Mouse (Mus musculus) kidney, adult 2 months (tissue): ENCODE results near the gene 4931422A03Rik. TPM values are rescaled to one million over a fixed set of nuclear protein-coding genes. Genes with fewer than 3 reads are reported as not detected.
A peak's percentile ranks its signal among the peaks of the same experiment; 100 is the strongest.

ENCODE experiments used
- DNase-seq: peaks from one replicate; pipeline ENCODE4 v3.0.0; 2021
- H3K27ac ChIP-seq: fragments of 200-500 bp; 2 replicates; pipeline ENCODE4 v1.5.1; 2012; ENCODE audit warnings: low read depth, low read length, control low read depth, inconsistent platforms; ENCODE audit not compliant: insufficient read depth
- H3K27me3 ChIP-seq: fragments of 200-500 bp; replicated peaks from 2 replicates; pipeline ENCODE4 v1.6.1; 2012; ENCODE audit warnings: mild to moderate bottlenecking, moderate library complexity, low read length, inconsistent platforms; ENCODE audit not compliant: control insufficient read depth, insufficient read depth
- H3K36me3 ChIP-seq: fragments of 200-500 bp; 2 replicates; pipeline ENCODE4 v1.6.1; 2012; ENCODE audit warnings: mild to moderate bottlenecking, moderate library complexity, low read length, inconsistent platforms; ENCODE audit not compliant: control insufficient read depth, insufficient read depth
- H3K4me1 ChIP-seq: fragments of 200-500 bp; 2 replicates; pipeline ENCODE4 v1.6.1; 2011; ENCODE audit warnings: low read length; ENCODE audit not compliant: control insufficient read depth, insufficient read depth
- H3K4me3 ChIP-seq: fragments of 200-500 bp; 2 replicates; pipeline ENCODE4 v1.5.1; 2011; ENCODE audit warnings: mild to moderate bottlenecking, low read depth, low read length, control low read depth; ENCODE audit not compliant: insufficient read depth
- CTCF ChIP-seq: fragments of 200-500 bp; conservative IDR thresholded peaks from 2 replicates; pipeline ENCODE4 v1.5.1; 2011; ENCODE audit warnings: low read depth, mild to moderate bottlenecking, control low read depth, low read length, moderate library complexity, mixed read lengths; ENCODE audit not compliant: insufficient read depth, insufficient read length
- POLR2A ChIP-seq: fragments of 200-500 bp; IDR thresholded peaks from one replicate; pipeline ENCODE4 v1.6.1; 2011; ENCODE audit warnings: low read depth, low read length, control low read depth
- WGBS: fragments of 180-500 bp; shearing (Covaris S2); methylation state at CpG from one replicate; pipeline ENCODE4 v1.1.7; 2018; 5-methylcytosine and 5-hydroxymethylcytosine counted together
- polyA plus RNA-seq: library from polyadenylated mRNA; depleted of rRNA; stranded (reverse); fragments of >200 nt; gene quantifications from 2 replicates; pipeline ENCODE4 v1.2.3, GENCODE M21; 2012

The 4931422A03Rik gene
- polyA plus RNA-seq, 1 experiment, result not detected

GRCm38 (mm10) chr2:103934670-103935069, 93.5 kb downstream of the 4931422A03Rik start:
- H3K4me3 ChIP-seq, result no peak overlapping the region
- no peak for TF ChIP-seq CTCF
- no peak for TF ChIP-seq POLR2A
- 0 out of 2 replicates have a peak, but pooled peaks cover 9% of the 10 kb centered on the region for H3K4me1 ChIP-seq
- no peaks in the 10 kb centered on the region for H3K27me3 ChIP-seq
- no peak overlapping the region for H3K27ac ChIP-seq
- no peaks in the 10 kb centered on the region for H3K36me3 ChIP-seq
- no peak for DNase-seq
- 67% methylated on average over 3 of the region's 3 CpGs for WGBS

- Histone ChIP-seq H3K4me3 (no peak overlapping the region), H3K27me3 (no peaks in the 10 kb centered on the region), H3K27ac (no peak overlapping the region), H3K4me1 (0 out of 2 replicates have a peak, but pooled peaks cover 9% of the 10 kb centered on the region), H3K36me3 (no peaks in the 10 kb centered on the region)
- no peak for DNase-seq
- TF ChIP-seq CTCF (no peak), POLR2A (no peak)
- WGBS, result 61% methylated on average over 7 of the region's 7 CpGs
Observed at GRCm38 (mm10) chr2:103934270-103934669, 93.9 kb downstream of the 4931422A03Rik start.

GRCm38 (mm10) chr2:103932480-103932879, 95.7 kb downstream of the 4931422A03Rik start:
- TF ChIP-seq POLR2A (no peak), CTCF (no peak)
- no peaks in the 10 kb centered on the region for H3K27me3 ChIP-seq
- DNase-seq, result no peak
- 86% methylated on average over 9 of the region's 9 CpGs for WGBS
- H3K4me1 ChIP-seq, result 0 out of 2 replicates have a peak, but pooled peaks cover 9% of the 10 kb centered on the region
- H3K27ac ChIP-seq, result no peak overlapping the region
- H3K36me3 ChIP-seq, result no peaks in the 10 kb centered on the region
- no peak overlapping the region for H3K4me3 ChIP-seq

GRCm38 (mm10) chr2:103932025-103932424, 96.1 kb downstream of the 4931422A03Rik start:
- TF ChIP-seq POLR2A, result no peak
- no peak for TF ChIP-seq CTCF
- Histone ChIP-seq H3K27ac (no peak overlapping the region), H3K36me3 (no peaks in the 10 kb centered on the region), H3K4me1 (0 out of 2 replicates have a peak, but pooled peaks cover 9% of the 10 kb centered on the region), H3K4me3 (no peak overlapping the region), H3K27me3 (no peaks in the 10 kb centered on the region)
- WGBS, result 73% methylated on average over 2 of the region's 2 CpGs
- DNase-seq, result peak; percentile 23

- H3K36me3 ChIP-seq, result no peaks in the 10 kb centered on the region
- no peak overlapping the region for H3K4me3 ChIP-seq
- no peak overlapping the region for H3K27ac ChIP-seq
- 57% methylated on average over 7 of the region's 7 CpGs for WGBS
- no peaks in the 10 kb centered on the region for H3K27me3 ChIP-seq
- TF ChIP-seq CTCF (no peak), POLR2A (no peak)
- DNase-seq, result peak; percentile 19
- H3K4me1 ChIP-seq, result 0 out of 2 replicates have a peak, but pooled peaks cover 9% of the 10 kb centered on the region
Observed at GRCm38 (mm10) chr2:103931511-103931911, 96.7 kb downstream of the 4931422A03Rik start.

- no peaks in the 10 kb centered on the region for H3K27me3 ChIP-seq
- peak; percentile 59 for DNase-seq
- 38% methylated on average over 13 of the region's 13 CpGs for WGBS
- H3K4me3 ChIP-seq, result no peak overlapping the region
- 0 out of 2 replicates have a peak, but pooled peaks cover 9% of the 10 kb centered on the region for H3K4me1 ChIP-seq
- H3K27ac ChIP-seq, result no peak overlapping the region
- TF ChIP-seq CTCF (no peak), POLR2A (no peak)
- no peaks in the 10 kb centered on the region for H3K36me3 ChIP-seq
Observed at GRCm38 (mm10) chr2:103930306-103931019, 97.7 kb downstream of the 4931422A03Rik start.

GRCm38 (mm10) chr2:103927610-103928145, 100.5 kb downstream of the 4931422A03Rik start:
- DNase-seq, result peak; percentile 24
- 54% methylated on average over 1 of the region's 1 CpGs for WGBS
- H3K4me1 ChIP-seq, result 0 out of 2 replicates have a peak, but pooled peaks cover 9% of the 10 kb centered on the region
- no peak overlapping the region for H3K4me3 ChIP-seq
- no peak overlapping the region for H3K27ac ChIP-seq
- H3K36me3 ChIP-seq, result no peaks in the 10 kb centered on the region
- TF ChIP-seq POLR2A (no peak), CTCF (no peak)
- H3K27me3 ChIP-seq, result no peaks in the 10 kb centered on the region
